Mouse (Mus musculus) neural tube, embryonic 13.5 days (tissue): ENCODE measurements around the gene 4921517D22Rik. TPM values are rescaled to one million over a fixed set of nuclear protein-coding genes. Genes with fewer than 3 reads are reported as not detected.

ENCODE experiments used
- ATAC-seq: fragments of 200-750 bp; cut with Nextera tagmentation; 2 replicates; pipeline ENCODE4 v1.8.0; 2017; ENCODE audit warnings: low read depth, mild to moderate bottlenecking, moderate TSS enrichment, moderate library complexity
- H3K27ac ChIP-seq: fragments of 300-500 bp; sonication (generic); replicated peaks from 2 replicates; pipeline ENCODE4 v1.5.1; 2015; ENCODE audit warnings: moderate library complexity, mild to moderate bottlenecking, inconsistent platforms
- H3K27me3 ChIP-seq: fragments of 300-500 bp; sonication (generic); 2 replicates; pipeline ENCODE4 v1.6.1; 2015; ENCODE audit warnings: mild to moderate bottlenecking, inconsistent platforms
- H3K36me3 ChIP-seq: fragments of 300-500 bp; sonication (generic); 2 replicates; pipeline ENCODE4 v1.6.1; 2015; ENCODE audit warnings: mild to moderate bottlenecking, inconsistent platforms
- H3K4me1 ChIP-seq: fragments of 300-500 bp; sonication (generic); replicated peaks from 2 replicates; pipeline ENCODE4 v1.6.1; 2015; ENCODE audit warnings: inconsistent platforms
- H3K4me2 ChIP-seq: fragments of 300-500 bp; sonication (generic); 2 replicates; pipeline ENCODE4 v1.6.1; 2015; ENCODE audit warnings: inconsistent platforms, mild to moderate bottlenecking, moderate library complexity
- H3K4me3 ChIP-seq: fragments of 300-500 bp; sonication (generic); 2 replicates; pipeline ENCODE4 v1.5.1; 2015; ENCODE audit warnings: mild to moderate bottlenecking, inconsistent platforms
- H3K9ac ChIP-seq: fragments of 300-500 bp; sonication (generic); 2 replicates; pipeline ENCODE4 v1.6.1; 2015; ENCODE audit warnings: moderate library complexity, mild to moderate bottlenecking, inconsistent platforms
- H3K9me3 ChIP-seq: fragments of 300-500 bp; sonication (generic); 2 replicates; pipeline ENCODE4 v1.6.1; 2016; ENCODE audit warnings: inconsistent platforms
- WGBS: fragments of 180-500 bp; shearing (Covaris S2); methylation state at CpG from one replicate; pipeline ENCODE4 v1.1.7; 2015; 5-methylcytosine and 5-hydroxymethylcytosine counted together
- polyA plus RNA-seq: library from polyadenylated mRNA; unstranded; fragments of >200 nt; fragmentation: Nextera tagmentation; extraction: Ambion mirVana; gene quantifications from 2 replicates; pipeline ENCODE4 v1.2.1, GENCODE M21; 2015

The 4921517D22Rik gene
- polyA plus RNA-seq, 1 experiment from 2014 or later = not detected

GRCm38 (mm10) chr13:59689313-59689712 lies 4.6 kb downstream of the 4921517D22Rik start:
- no peak overlapping the region for H3K27ac ChIP-seq
- 88% methylated on average over 9 of the region's 9 CpGs for WGBS

DNA sequence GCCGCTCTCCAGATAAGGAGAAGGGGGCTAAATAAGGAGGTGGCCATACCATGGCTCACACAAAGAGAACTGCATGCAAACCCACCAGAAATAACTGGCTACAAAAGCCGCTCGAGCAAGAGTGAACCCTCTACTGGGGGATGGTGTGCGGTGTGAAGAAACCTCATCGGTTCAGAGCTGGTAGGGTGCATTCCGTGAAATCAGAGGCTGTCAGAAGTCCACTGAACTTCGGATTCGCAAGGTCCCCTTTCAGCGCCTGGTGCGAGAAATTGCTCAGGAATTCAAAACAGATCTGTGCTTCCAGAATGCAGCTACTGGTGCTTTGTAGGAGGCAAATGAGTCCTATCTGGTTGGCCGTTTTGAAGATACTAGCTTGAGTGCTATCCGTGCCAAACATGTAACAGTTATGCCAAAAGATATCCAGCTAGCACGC lies 5.6 kb downstream of the 4921517D22Rik start:
- no peak overlapping the region for H3K9ac ChIP-seq
- 72% methylated on average over 13 of the region's 13 CpGs for WGBS
- ATAC-seq = no peak

More at GRCm38 (mm10) chr13:59689313-59689712, 4.6 kb downstream of the 4921517D22Rik start:
- Histone ChIP-seq H3K4me2 (no peak overlapping the region), H3K36me3 (no peaks in the 10 kb centered on the region), H3K4me1 (no peaks in the 10 kb centered on the region), H3K9ac (no peak overlapping the region), H3K27me3 (no peaks in the 10 kb centered on the region), H3K4me3 (no peak overlapping the region), H3K9me3 (no peaks in the 10 kb centered on the region)
- ATAC-seq = no peak

GRCm38 (mm10) chr13:59685236-59685635 lies 8.7 kb downstream of the 4921517D22Rik start:
- Histone ChIP-seq H3K4me3 (no peak overlapping the region), H3K9ac (no peak overlapping the region), H3K4me1 (no peaks in the 10 kb centered on the region), H3K27ac (no peak overlapping the region), H3K27me3 (no peaks in the 10 kb centered on the region), H3K4me2 (no peak overlapping the region), H3K36me3 (no peaks in the 10 kb centered on the region), H3K9me3 (no peaks in the 10 kb centered on the region)
- ATAC-seq = no peak
- 93% methylated on average over 3 of the region's 3 CpGs for WGBS

More for the DNA sequence above, 5.6 kb downstream of the 4921517D22Rik start:
- H3K27me3 ChIP-seq = no peaks in the 10 kb centered on the region
- H3K36me3 ChIP-seq = no peaks in the 10 kb centered on the region
- no peaks in the 10 kb centered on the region for H3K9me3 ChIP-seq
- no peak overlapping the region for H3K27ac ChIP-seq
- no peak overlapping the region for H3K4me3 ChIP-seq
- no peak overlapping the region for H3K4me2 ChIP-seq
- H3K4me1 ChIP-seq = no peaks in the 10 kb centered on the region

GRCm38 (mm10) chr13:59682629-59683028 lies 11.3 kb downstream of the 4921517D22Rik start:
- Histone ChIP-seq H3K36me3 (no peaks in the 10 kb centered on the region), H3K9me3 (no peaks in the 10 kb centered on the region), H3K27ac (no peak overlapping the region), H3K4me2 (no peak overlapping the region), H3K4me3 (no peak overlapping the region), H3K27me3 (no peaks in the 10 kb centered on the region), H3K9ac (no peak overlapping the region), H3K4me1 (no peaks in the 10 kb centered on the region)
- no peak for ATAC-seq
- 38% methylated on average over 7 of the region's 7 CpGs for WGBS

- no peak for ATAC-seq
- Histone ChIP-seq H3K9me3 (no peaks in the 10 kb centered on the region), H3K4me2 (no peak overlapping the region), H3K36me3 (no peaks in the 10 kb centered on the region), H3K4me1 (0 out of 2 replicates have a peak, but pooled peaks cover under 1% of the 10 kb centered on the region), H3K9ac (no peak overlapping the region), H3K27me3 (no peaks in the 10 kb centered on the region), H3K4me3 (no peak overlapping the region), H3K27ac (no peak overlapping the region)
- 76% methylated on average over 4 of the region's 4 CpGs for WGBS
These were observed 14.0 kb downstream of the 4921517D22Rik start for GRCm38 (mm10) chr13:59679908-59680307.

DNA sequence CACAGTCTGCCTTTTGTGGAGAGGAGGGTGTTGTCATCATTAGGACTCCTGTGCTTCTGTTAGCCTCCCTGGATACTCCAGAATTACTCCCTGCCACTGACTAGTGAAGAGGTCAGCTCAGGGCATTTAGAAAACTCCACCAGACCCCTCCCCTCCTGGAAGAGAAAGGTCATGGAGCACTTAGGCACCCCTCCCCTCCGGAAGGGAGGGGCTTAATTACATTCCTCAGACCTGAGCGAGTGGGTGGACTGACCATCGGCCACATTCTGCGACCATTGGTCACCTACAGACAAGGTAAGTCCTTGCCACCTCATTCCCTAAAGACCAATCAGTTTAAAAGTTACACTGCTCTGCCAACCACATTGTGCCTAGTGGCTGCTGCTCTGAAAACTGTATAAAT lies 14.6 kb downstream of the 4921517D22Rik start:
- WGBS = 52% methylated on average over 4 of the region's 4 CpGs
- H3K27me3 ChIP-seq = no peaks in the 10 kb centered on the region
- H3K4me1 ChIP-seq = peaks cover 6% of the 10 kb centered on the region
- ATAC-seq = no peak
- H3K9me3 ChIP-seq = no peaks in the 10 kb centered on the region
- no peak overlapping the region for H3K4me2 ChIP-seq
- H3K36me3 ChIP-seq = no peaks in the 10 kb centered on the region
- H3K9ac ChIP-seq = no peak overlapping the region
- H3K27ac ChIP-seq = no peak overlapping the region
- H3K4me3 ChIP-seq = no peak overlapping the region

GRCm38 (mm10) chr13:59676316-59677229 lies 17.3 kb downstream of the 4921517D22Rik start:
- Histone ChIP-seq H3K4me3 (peak overlapping the region; percentile 80; the same call in 1 of the 2 replicates), H3K27ac (no peak overlapping the region), H3K4me2 (no peak overlapping the region), H3K9ac (no peak overlapping the region), H3K4me1 (peaks cover 27% of the 10 kb centered on the region), H3K9me3 (no peaks in the 10 kb centered on the region), H3K27me3 (no peaks in the 10 kb centered on the region), H3K36me3 (no peaks in the 10 kb centered on the region)
- 73% methylated on average over 12 of the region's 12 CpGs for WGBS
- no peak for ATAC-seq

DNA sequence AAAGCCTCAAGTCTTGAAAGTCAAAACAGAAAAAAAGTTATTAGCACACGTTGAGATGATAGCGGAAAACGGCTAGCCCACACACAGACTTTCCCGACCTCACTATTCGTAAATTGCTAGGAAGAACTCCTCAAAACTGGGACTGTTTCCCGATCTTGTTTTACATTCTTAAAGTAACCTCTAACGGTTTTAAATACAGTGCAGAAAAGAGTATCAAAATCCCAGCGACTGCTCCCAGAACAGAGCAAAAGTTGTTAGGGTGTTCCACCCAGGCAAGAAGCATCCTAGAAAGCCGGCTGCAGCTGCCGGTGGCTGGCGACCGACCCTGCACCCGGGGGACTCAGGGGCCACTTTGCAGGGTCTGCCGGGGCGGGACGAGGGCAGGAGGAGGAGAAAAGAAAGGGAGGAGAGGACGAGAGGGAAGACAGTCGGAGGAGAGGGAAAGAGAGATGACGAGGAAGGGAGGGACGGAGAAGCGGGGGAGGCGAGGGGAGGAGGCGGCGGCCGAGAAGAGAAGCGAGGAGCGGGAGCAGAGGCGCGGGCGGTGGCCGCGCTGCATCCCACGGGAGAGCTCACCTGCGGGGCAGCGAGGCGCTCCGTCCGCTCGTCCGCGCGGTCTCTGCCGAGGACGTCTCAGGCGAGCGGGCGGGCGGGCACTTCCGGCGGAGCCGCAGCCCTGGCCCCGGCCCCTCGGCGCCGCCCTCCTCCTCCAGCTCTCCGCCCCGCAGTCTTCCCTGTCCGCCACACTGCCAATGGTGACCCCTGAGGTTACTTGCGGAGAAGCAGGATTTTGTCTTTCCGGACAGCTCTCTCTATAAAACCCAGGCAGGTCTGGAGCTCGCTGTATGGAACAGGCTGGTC lies 18.5 kb downstream of the 4921517D22Rik start, which contains the start of gene Golm1:
TSS of gene Golm1 (minus strand) at position 661 of the 861 bp plus-strand sequence.
- H3K27me3 ChIP-seq = no peaks in the 10 kb centered on the region
- H3K9me3 ChIP-seq = no peaks in the 10 kb centered on the region
- peak within 1 kb of the TSS; percentile 80 for H3K4me3 ChIP-seq
- peaks cover 34% of the 10 kb centered on the region for H3K4me1 ChIP-seq
- H3K36me3 ChIP-seq = no peaks in the 10 kb centered on the region
- H3K9ac ChIP-seq = peak within 1 kb of the TSS; percentile 89
- peak within 1 kb of the TSS; percentile 85 for H3K27ac ChIP-seq
- H3K4me2 ChIP-seq = peak within 1 kb of the TSS; percentile 81
- WGBS = under 1% methylated on average over 43 of the region's 61 CpGs
- ATAC-seq = peak; percentile 81

- H3K36me3 ChIP-seq = no peaks in the 10 kb centered on the region
- H3K27ac ChIP-seq = peak overlapping the region; percentile 85
- peak overlapping the region; percentile 81 for H3K4me2 ChIP-seq
- no peaks in the 10 kb centered on the region for H3K27me3 ChIP-seq
- H3K9ac ChIP-seq = peak overlapping the region; percentile 89
- peaks cover 40% of the 10 kb centered on the region for H3K4me1 ChIP-seq
- peak overlapping the region; percentile 80 for H3K4me3 ChIP-seq
- ATAC-seq = no peak
- WGBS = under 1% methylated on average over 13 of the region's 13 CpGs
- H3K9me3 ChIP-seq = no peaks in the 10 kb centered on the region
These were observed 19.2 kb downstream of the 4921517D22Rik start for GRCm38 (mm10) chr13:59674761-59675150.

DNA sequence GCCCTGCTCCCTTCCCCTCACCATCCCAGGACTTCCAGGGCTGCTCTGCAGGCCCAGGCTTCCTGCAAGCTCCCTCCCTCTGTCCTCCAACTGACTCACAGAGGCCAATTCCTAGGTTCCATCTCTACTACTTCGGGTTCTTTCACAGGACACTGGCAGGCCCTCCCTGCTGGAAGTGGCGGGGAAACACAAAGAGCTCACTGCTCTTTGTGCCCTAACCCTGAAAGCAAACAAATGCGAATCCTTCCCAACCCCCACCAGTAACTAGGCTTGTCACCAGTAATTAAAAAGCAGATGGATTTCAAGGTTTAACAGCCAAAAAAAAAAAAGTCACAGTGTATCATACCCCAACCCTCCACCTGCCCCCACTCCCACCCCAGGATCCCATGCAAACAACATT lies 19.7 kb downstream of the 4921517D22Rik start:
- Histone ChIP-seq H3K36me3 (no peaks in the 10 kb centered on the region), H3K27me3 (no peaks in the 10 kb centered on the region), H3K4me1 (peaks cover 45% of the 10 kb centered on the region), H3K9ac (peak overlapping the region; percentile 89), H3K4me2 (peak overlapping the region; percentile 81), H3K4me3 (peak overlapping the region; percentile 80), H3K27ac (peak overlapping the region; percentile 85), H3K9me3 (no peaks in the 10 kb centered on the region)
- no peak for ATAC-seq
- 1% methylated on average over 3 of the region's 3 CpGs for WGBS

- no peak for ATAC-seq
- Histone ChIP-seq H3K9me3 (no peaks in the 10 kb centered on the region), H3K27ac (peak overlapping the region; percentile 85), H3K9ac (peak overlapping the region; percentile 69), H3K4me1 (peaks cover 45% of the 10 kb centered on the region), H3K27me3 (no peaks in the 10 kb centered on the region), H3K4me3 (peak overlapping the region; percentile 80), H3K36me3 (no peaks in the 10 kb centered on the region), H3K4me2 (peak overlapping the region; percentile 81)
- 18% methylated on average over 7 of the region's 7 CpGs for WGBS
These were observed 20.3 kb downstream of the 4921517D22Rik start for GRCm38 (mm10) chr13:59673597-59673996.

DNA sequence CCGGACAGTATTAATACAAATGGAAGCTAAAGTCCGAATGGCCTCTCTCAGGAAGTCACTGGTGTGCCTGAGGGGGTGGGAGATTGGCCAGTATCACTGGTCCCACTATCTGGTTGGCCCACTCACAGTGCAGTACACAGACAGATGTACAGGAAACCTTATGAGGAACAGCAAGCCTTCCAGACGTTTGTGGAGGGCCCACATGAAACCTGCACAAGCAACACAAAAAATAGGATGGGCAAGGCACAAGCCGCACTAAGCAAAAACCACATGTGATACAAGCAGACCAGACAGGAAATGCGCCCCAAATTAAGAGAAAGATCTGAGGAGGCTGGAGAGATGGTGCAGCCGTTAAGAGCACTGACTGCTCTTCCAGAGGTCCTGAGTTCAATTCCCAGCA lies 21.7 kb downstream of the 4921517D22Rik start:
- H3K27me3 ChIP-seq = no peaks in the 10 kb centered on the region
- WGBS = 56% methylated on average over 6 of the region's 6 CpGs
- H3K36me3 ChIP-seq = 0 out of 2 replicates have a peak, but pooled peaks cover under 1% of the 10 kb centered on the region
- H3K4me2 ChIP-seq = 0 out of 2 replicates have a peak overlapping the region, but pooled peaks have one; percentile 18
- no peaks in the 10 kb centered on the region for H3K9me3 ChIP-seq
- peaks cover 50% of the 10 kb centered on the region for H3K4me1 ChIP-seq
- ATAC-seq = no peak
- no peak overlapping the region for H3K9ac ChIP-seq
- H3K4me3 ChIP-seq = no peak overlapping the region
- H3K27ac ChIP-seq = peak overlapping the region; percentile 62
